In the genomic region with DNA sequence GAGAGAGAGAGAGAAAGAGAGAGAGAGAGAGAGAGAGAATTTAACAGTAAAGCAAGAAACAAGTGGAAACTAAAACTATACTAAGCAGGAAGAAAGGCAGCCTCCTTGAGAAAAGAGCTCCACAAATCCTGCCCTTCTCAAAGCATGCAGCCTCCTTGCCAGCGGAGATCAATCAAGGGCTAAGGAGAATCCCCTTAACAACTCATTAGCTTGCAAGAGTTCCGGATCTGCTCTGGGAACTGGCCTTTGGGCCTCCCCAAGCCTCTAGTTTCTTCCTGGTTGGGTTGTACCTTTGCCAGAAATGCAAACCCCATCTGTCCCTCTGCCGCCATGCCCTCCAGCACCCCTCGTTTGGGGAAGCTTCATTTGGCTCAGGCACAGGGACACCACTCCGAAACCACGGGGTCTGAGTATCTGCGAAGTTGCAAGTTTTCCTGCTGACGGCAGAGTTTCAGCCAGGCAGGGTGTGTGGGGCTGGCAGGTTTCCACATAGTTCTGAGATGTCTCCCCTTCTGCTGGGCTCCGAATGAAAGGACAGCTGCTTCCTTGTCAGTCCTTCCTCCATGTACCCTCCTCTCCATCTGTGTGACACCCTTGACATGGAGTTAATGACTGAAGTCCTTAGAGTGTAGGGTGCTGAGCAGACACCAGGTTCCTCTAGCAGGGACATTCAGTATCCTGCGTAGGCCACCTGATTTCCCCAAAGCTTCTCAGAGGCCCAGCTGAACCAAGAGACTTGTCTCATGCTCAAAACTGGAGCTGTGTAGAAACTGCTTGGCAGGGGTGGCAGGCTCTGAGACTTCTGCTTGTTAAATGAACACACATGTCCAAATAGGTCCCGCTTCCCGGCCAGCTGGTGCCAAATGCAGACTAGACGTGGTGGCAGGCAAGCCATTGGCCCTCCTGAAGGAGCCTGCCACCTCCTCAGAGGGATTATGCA, we compare ENCODE assay signal across 7 mouse cellular contexts.
DNase-seq lines count a peak whose midpoint lies in the region; ATAC-seq and TF ChIP-seq lines count a peak whose summit lies in the region.

No protein-coding gene starts in this region.

- H3K27me3 ChIP-seq in limb, embryonic 14.5 days (ENCODE audit: control insufficient read depth, insufficient read depth, low read length), result no peaks in the 10 kb centered on the region

- H3K4me1 ChIP-seq in limb, embryonic 14.5 days (ENCODE audit: control insufficient read depth, insufficient read depth, low read length), result peaks cover 17% of the 10 kb centered on the region

- no peaks in the 10 kb centered on the region for H3K9me3 ChIP-seq in limb, embryonic 14.5 days (ENCODE audit: control insufficient read depth, low read length)

- peak; percentile 71; the same call in 1 of the 2 replicates for ATAC-seq in limb, embryonic 14.5 days (ENCODE audit: low FRiP score, low read depth)

- WGBS in limb, embryonic 14.5 days, result 35% methylated on average over 13 of the region's 13 CpGs

- no peaks in the 10 kb centered on the region for H3K36me3 ChIP-seq in limb, embryonic 14.5 days (ENCODE audit: control insufficient read depth, insufficient read depth, low read length)

- H3K9ac ChIP-seq in limb, embryonic 14.5 days (ENCODE audit: low read depth, low read length, severe bottlenecking), result no peak overlapping the region; the same call in 1 of the 2 replicates

- TF ChIP-seq POLR2A in limb, embryonic 14.5 days (IDR thresholded peaks at IDR 0.05; ENCODE audit: borderline replicate concordance, extremely low read depth, insufficient read depth, insufficient read length), result no peak

- H3K4me3 ChIP-seq in limb, embryonic 14.5 days (replicated peaks; ENCODE audit: low read length), result no peak overlapping the region

- no peak overlapping the region; the same call in 1 of the 2 replicates for H3K4me2 ChIP-seq in limb, embryonic 14.5 days (replicated peaks; ENCODE audit: low read depth, low read length, severe bottlenecking)

- H3K27ac ChIP-seq in limb, embryonic 14.5 days (replicated peaks; ENCODE audit: low read depth, low read length), result peak overlapping the region; percentile 67

- peak; percentile 4 to 6 for DNase-seq in spleen, adult 18-20 months
- no peak for DNase-seq in spleen, postnatal 14 days (ENCODE audit: low spot score in 2 of 2)
- DNase-seq in frontal cortex, postnatal 14 days (ENCODE audit: low spot score in 2 of 2), result peak; percentile 42 to 67
- peak; percentile 36 to 46 for DNase-seq in kidney, postnatal 25 days
- peak; percentile 69 for DNase-seq in limb, embryonic 14.5 days (ENCODE audit: low spot score)
- DNase-seq in right cerebral cortex, postnatal 10 days (ENCODE audit: low spot score in 2 of 2), result peak; percentile 83 to 89
- no peak for DNase-seq in adrenal gland, postnatal 25 days

Comparison
In these comparisons a context has a peak if more than half of its experiments do, and no peak if none do; other contexts are left out.
1. DNase-seq: peak in spleen, adult 18-20 months (2 of 2), frontal cortex, postnatal 14 days (2 of 2), kidney, postnatal 25 days (2 of 2), limb, embryonic 14.5 days (single experiment) and right cerebral cortex, postnatal 10 days (2 of 2); none in spleen, postnatal 14 days (0 of 2) and adrenal gland, postnatal 25 days (single experiment).